In genomic region chr4:115088611-115089338, GRCm38 (mm10) we compare ENCODE assay signal across 8 mouse cellular contexts. TPM values are rescaled to one million over a fixed set of nuclear protein-coding genes. Genes with fewer than 3 reads are reported as not detected.
DNase-seq lines count a peak whose midpoint lies in the region; ATAC-seq and TF ChIP-seq lines count a peak whose summit lies in the region.

Gene Pdzk1ip1 (plus strand): TSS chr4:115088708.

- H3K27me3 ChIP-seq in heart, embryonic 13.5 days (replicated peaks) = peaks cover 86% of the 10 kb centered on the region
- no peaks in the 10 kb centered on the region for H3K27me3 ChIP-seq in kidney, postnatal 0 days (ENCODE audit: insufficient read depth, low read length)

- DNase-seq in heart, adult 9 months (ENCODE audit: low spot score in 2 of 2) = no peak
- DNase-seq in c-Kit-negative CD71-positive TER-119-positive erythroid progenitor cells, embryonic 14.5 days (ENCODE audit: low read depth, low spot score) = peak; percentile 55
- peak; percentile 57 for DNase-seq in kidney, postnatal 0 days (ENCODE audit: low spot score)
- peak; percentile 65 for DNase-seq in lung, postnatal 25 days (ENCODE audit: low spot score)
- no peak for DNase-seq in cerebellum, postnatal 36 days
- DNase-seq in ovary, postnatal 36 days (ENCODE audit: low spot score) = no peak
- no peak for DNase-seq in T-cell, adult 2 months (ENCODE audit: low spot score)

- peak within 1 kb of the TSS; percentile 40 for H3K4me3 ChIP-seq in heart, embryonic 13.5 days
- peak within 1 kb of the TSS; percentile 35 for H3K4me3 ChIP-seq in kidney, postnatal 0 days (replicated peaks; ENCODE audit: low read depth, low read length)

- H3K4me2 ChIP-seq in heart, embryonic 13.5 days = peak within 1 kb of the TSS; percentile 57
- H3K4me2 ChIP-seq in kidney, postnatal 0 days (ENCODE audit: low read length) = peak within 1 kb of the TSS; percentile 50

- TF ChIP-seq CTCF in kidney, postnatal 0 days (IDR thresholded peaks at IDR 0.05; ENCODE audit: low read depth) = no peak

- H3K9ac ChIP-seq in heart, embryonic 13.5 days = peak within 1 kb of the TSS; percentile 56
- peak within 1 kb of the TSS; percentile 60 for H3K9ac ChIP-seq in kidney, postnatal 0 days (ENCODE audit: low read depth, low read length)

- H3K4me1 ChIP-seq in heart, embryonic 13.5 days = peaks cover 6% of the 10 kb centered on the region; the same call in 1 of the 2 replicates
- 0 out of 2 replicates have a peak, but pooled peaks cover 12% of the 10 kb centered on the region for H3K4me1 ChIP-seq in kidney, postnatal 0 days (replicated peaks; ENCODE audit: insufficient read depth, low read length)

- ATAC-seq in heart, embryonic 13.5 days (ENCODE audit: extremely low read depth, insufficient number of reproducible peaks, low FRiP score, low TSS enrichment) = peak; percentile 10; the same call in 1 of the 2 replicates
- peak; percentile 76 for ATAC-seq in kidney, postnatal 0 days (replicated peaks; ENCODE audit: low FRiP score, low read depth)

- 20% methylated on average over 11 of the region's 11 CpGs for WGBS in heart, embryonic 13.5 days
- 15% methylated on average over 11 of the region's 11 CpGs for WGBS in kidney, postnatal 0 days

- H3K9me3 ChIP-seq in heart, embryonic 13.5 days = no peaks in the 10 kb centered on the region
- H3K9me3 ChIP-seq in kidney, postnatal 0 days (replicated peaks; ENCODE audit: low read length) = no peaks in the 10 kb centered on the region

- no peaks in the 10 kb centered on the region for H3K36me3 ChIP-seq in heart, embryonic 13.5 days
- no peaks in the 10 kb centered on the region for H3K36me3 ChIP-seq in kidney, postnatal 0 days (ENCODE audit: insufficient read depth, low read length)

- peak within 1 kb of the TSS; percentile 61 for H3K27ac ChIP-seq in heart, embryonic 13.5 days (replicated peaks)
- peak within 1 kb of the TSS; percentile 91 for H3K27ac ChIP-seq in kidney, postnatal 0 days

RNA-seq across cellular contexts. Expression of gene Pdzk1ip1, which starts in this region (rescaled TPM):
- 23.4 and 42.7 TPM in 2 replicates for polyA plus RNA-seq in heart, embryonic 13.5 days (2015; fragmentation: Nextera tagmentation; extraction: Ambion mirVana)
- polyA plus RNA-seq in kidney, postnatal 0 days (2015; fragmentation: Nextera tagmentation; extraction: Ambion mirVana) = 681 and 685 TPM in 2 replicates

Comparison
In these comparisons a context has a peak if more than half of its experiments do, and no peak if none do; other contexts are left out.
1. RNA of gene Pdzk1ip1 (polyA plus RNA-seq): 681 to 685 TPM in kidney, postnatal 0 days; 23.4 to 42.7 TPM in heart, embryonic 13.5 days; every median in the first group is over 10 times any median in the second.
2. DNase-seq: peak in c-Kit-negative CD71-positive TER-119-positive erythroid progenitor cells, embryonic 14.5 days (single experiment), kidney, postnatal 0 days (single experiment) and lung, postnatal 25 days (single experiment); none in heart, adult 9 months (0 of 2), cerebellum, postnatal 36 days (0 of 2), ovary, postnatal 36 days (single experiment) and T-cell, adult 2 months (single experiment).